Mouse (Mus musculus) ES-Bruce4 (cell line): Measurements from ENCODE around the gene Gpn1.

Experiments used
- CTCF ChIP-seq: IDR thresholded peaks from one replicate; pipeline ENCODE4 v1.8.1; 2011; ENCODE audit warnings: low read depth, low read length
- EP300 ChIP-seq: IDR thresholded peaks from 2 replicates; pipeline ENCODE4 v1.6.1; 2011; ENCODE audit warnings: low read depth, low read length; ENCODE audit not compliant: insufficient read depth

GRCm38 (mm10) chr5:31512481-31512880 is 17.9 kb downstream of the Gpn1 start:
- TF ChIP-seq CTCF = no peak
- TF ChIP-seq EP300 = no peak
